Mouse (Mus musculus) CD4-positive, CD25-positive, alpha-beta regulatory T cell, adult 4 months (primary cell): Measurements from ENCODE around the gene Hspb7. TPM values are rescaled to one million over a fixed set of nuclear protein-coding genes. Genes with fewer than 3 reads are reported as not detected.

Source experiments
- ATAC-seq: one replicate; pipeline ENCODE4 v1.8.0; 2017
- polyA plus RNA-seq, 2 experiments: library from polyadenylated mRNA; unstranded; fragments of 100-300 nt; shearing (Covaris generic); gene quantifications; one replicate each; pipeline ENCODE4 v1.2.1; 2017

The Hspb7 gene
- polyA plus RNA-seq: not detected

- no peak for ATAC-seq
Measured at GRCm38 (mm10) chr4:141420192-141420829, at the start of gene Hspb7. Gene Hspb7 (plus strand): TSS chr4:141420779.

GRCm38 (mm10) chr4:141372426-141372825, 48.2 kb upstream of the Hspb7 start:
- no peak for ATAC-seq

GRCm38 (mm10) chr4:141379674-141380073, 40.9 kb upstream of the Hspb7 start:
- no peak for ATAC-seq

GRCm38 (mm10) chr4:141382406-141382805, 38.2 kb upstream of the Hspb7 start:
- no peak for ATAC-seq

- ATAC-seq: peak; percentile 58
Measured at GRCm38 (mm10) chr4:141385275-141385674, 35.3 kb upstream of the Hspb7 start.

- ATAC-seq: no peak
Measured at GRCm38 (mm10) chr4:141386150-141386549, 34.4 kb upstream of the Hspb7 start.

GRCm38 (mm10) chr4:141387093-141387784, 33.3 kb upstream of the Hspb7 start:
- peak; percentile 75 for ATAC-seq

- ATAC-seq: no peak
Measured at GRCm38 (mm10) chr4:141387933-141388332, 32.6 kb upstream of the Hspb7 start.

- no peak for ATAC-seq
Measured at GRCm38 (mm10) chr4:141389366-141390150, 31.0 kb upstream of the Hspb7 start.

- ATAC-seq: no peak
Measured at GRCm38 (mm10) chr4:141391293-141391692, 29.3 kb upstream of the Hspb7 start.

GRCm38 (mm10) chr4:141394751-141395150, 25.8 kb upstream of the Hspb7 start:
- no peak for ATAC-seq

- no peak for ATAC-seq
Measured at GRCm38 (mm10) chr4:141397861-141398260, 22.7 kb upstream of the Hspb7 start.

- no peak for ATAC-seq
Measured at GRCm38 (mm10) chr4:141398545-141398944, 22.0 kb upstream of the Hspb7 start, which contains the start of gene Clcnka. Gene Clcnka (minus strand): TSS chr4:141398724.

- no peak for ATAC-seq
Measured at GRCm38 (mm10) chr4:141400171-141400570, 20.4 kb upstream of the Hspb7 start.

- ATAC-seq: peak; percentile 84
Measured at GRCm38 (mm10) chr4:141404518-141405313, 15.9 kb upstream of the Hspb7 start.

- ATAC-seq: no peak
Measured at GRCm38 (mm10) chr4:141405314-141405622, 15.3 kb upstream of the Hspb7 start.

GRCm38 (mm10) chr4:141406516-141407299, 13.9 kb upstream of the Hspb7 start:
- peak; percentile 71 for ATAC-seq

GRCm38 (mm10) chr4:141408577-141408976, 12.0 kb upstream of the Hspb7 start:
- no peak for ATAC-seq

GRCm38 (mm10) chr4:141411430-141411992, 9.1 kb upstream of the Hspb7 start:
- ATAC-seq: no peak

- ATAC-seq: no peak
Measured at GRCm38 (mm10) chr4:141415924-141416323, 4.7 kb upstream of the Hspb7 start, which contains the start of gene Clcnkb. Gene Clcnkb (minus strand): TSS chr4:141416014.
